Mouse (Mus musculus) layer of hippocampus, postnatal 14 days (tissue): ENCODE measurements around the gene Nfix. TPM values are rescaled to one million over a fixed set of nuclear protein-coding genes. Genes with fewer than 3 reads are reported as not detected.

ENCODE experiments used
- DNase-seq, 2 experiments: peaks; one replicate each; pipeline ENCODE4 v3.0.0; 2021 to 2022; ENCODE audit warnings: low spot score in 2 of 2, mixed read lengths in 1 of 2
- total RNA-seq, 2 experiments: library from RNA; stranded (reverse); gene quantifications; 2 replicates each; pipeline ENCODE4 v1.2.3; 2021

Gene Nfix
- total RNA-seq, 2 experiments from 2014 or later, result 519 to 562 TPM

DNA sequence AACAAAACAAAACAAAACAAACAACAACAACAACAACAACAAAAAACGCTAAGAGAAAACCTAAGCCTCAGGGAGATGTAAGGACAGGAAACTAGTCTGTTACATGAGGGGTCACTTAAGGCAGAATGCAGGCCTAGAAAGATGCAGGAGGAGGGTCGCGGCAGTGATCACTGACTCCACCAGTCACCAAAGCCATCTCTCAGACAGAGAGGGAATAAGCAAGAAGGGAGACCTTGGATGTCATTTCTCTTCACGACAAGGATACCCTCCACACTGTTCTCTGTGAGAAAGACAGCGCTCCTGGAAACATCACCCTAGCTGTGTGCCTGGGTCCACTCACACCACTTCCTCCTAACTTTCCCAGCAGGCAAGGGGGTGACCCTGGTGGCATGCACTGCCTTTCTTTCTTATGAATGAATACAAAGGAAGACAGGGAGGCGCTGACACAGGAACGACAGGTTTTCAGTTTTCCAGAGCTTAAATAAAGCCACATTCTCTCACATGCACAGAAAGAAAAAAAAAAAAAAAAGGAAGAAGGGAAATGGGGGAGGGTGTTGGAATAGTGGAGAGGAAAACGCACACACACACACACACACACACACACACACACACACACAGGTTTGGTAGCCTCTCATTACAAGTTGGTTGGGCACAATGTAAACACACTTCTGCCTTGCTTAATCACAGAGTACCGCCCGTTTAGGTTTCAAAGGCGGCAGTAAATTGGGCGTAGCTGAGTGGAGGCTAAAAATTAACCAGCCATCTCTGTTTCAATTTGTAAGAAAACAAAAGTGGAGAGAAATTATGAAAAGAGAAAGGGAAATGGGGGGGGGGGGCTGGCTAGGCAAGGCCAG is 29.8 kb downstream of the Nfix start:
- no peak for DNase-seq

GRCm38 (mm10) chr8:84769324-84769723 is 30.8 kb downstream of the Nfix start:
- DNase-seq, result no peak

DNA sequence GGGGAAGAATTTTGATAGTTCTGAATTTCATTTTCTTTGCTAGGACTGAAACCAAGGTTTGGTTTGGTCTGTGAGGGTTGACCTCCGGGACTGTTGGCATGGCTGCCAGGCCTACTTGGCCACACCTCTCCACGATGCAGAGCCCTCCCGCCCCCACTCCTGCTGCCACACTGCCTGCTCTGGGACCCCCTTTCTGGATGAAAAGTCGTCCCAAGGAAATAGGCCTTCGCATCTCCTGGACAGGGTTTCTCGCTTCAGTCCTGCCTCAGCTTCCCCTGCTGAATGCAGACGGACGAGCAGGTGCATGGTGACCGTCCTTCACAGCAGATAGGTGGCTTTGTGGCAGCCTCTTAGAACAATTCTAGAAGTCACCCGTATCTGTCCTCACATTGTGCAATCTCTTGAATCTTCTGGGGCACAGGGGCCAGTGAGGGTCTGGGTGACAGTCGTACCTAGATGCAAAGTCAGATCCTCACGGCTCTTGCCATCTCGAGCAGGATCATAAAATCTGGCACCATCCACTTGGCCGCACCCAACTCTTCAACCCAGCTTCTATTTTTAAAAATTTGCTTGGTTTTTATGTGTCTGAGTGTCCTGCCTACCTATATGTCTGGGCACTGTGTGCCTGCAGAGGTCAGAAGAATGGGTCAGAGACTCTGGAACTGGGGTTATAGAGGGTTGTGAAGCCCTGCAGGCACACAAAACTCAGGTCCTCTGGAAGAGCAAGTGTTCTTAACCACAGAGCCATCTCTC is 31.6 kb downstream of the Nfix start:
- DNase-seq, result no peak

- no peak for DNase-seq
Measured at GRCm38 (mm10) chr8:84767221-84767620, 32.9 kb downstream of the Nfix start.

GRCm38 (mm10) chr8:84766422-84766821 is 33.7 kb downstream of the Nfix start:
- no peak for DNase-seq

DNA sequence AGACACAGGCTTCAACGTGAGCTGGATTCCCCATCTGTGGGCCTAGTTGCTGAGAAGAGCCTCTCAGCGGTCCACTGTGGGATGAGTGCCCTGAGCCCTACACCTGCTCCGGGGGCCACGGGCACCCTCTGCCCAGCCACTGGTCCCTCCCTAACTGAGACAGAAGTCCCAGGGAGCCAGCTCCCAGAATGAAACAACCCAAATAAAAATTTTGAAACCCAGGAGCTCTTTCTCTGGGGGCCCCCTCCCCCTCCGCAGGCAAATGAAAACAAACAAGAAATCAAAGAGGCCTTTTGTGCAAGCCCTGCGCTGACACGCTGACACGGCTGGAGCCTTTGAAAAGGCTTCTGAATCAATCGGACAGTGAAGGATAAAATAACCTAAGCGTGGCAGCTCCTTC is 34.5 kb downstream of the Nfix start:
- DNase-seq, result no peak

DNA sequence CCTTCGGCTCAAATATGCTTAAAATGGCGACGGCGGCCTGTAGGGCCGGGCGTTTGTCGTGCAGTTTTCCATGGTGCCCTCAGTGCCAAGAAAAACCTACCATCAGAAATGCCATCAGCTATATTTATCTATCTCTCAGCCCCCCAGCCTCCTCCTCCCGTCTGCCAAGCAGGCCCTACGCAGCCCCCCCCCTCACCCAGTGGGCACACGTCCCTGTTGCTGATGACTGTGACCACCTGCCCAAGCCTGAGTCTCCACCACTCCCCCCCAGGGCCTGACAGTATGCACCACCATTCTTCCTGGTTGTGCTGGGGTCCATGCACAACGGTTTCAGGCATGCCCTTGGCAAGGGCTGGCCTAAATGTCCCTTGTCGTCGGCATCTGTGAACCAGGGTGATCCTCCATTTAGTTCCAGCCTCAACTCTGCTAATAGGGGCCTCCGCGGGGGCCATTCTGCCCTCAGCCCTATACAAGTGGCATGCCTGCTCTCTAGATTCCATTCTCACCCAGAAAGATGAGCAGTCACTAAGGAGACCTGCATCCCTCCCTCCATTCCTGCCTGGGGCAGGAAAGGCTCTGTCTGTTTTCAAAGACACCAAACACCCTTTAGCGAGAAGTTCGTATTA is 35.2 kb downstream of the Nfix start:
- peak in 1 of 2 experiments; percentile 82 for DNase-seq

DNA sequence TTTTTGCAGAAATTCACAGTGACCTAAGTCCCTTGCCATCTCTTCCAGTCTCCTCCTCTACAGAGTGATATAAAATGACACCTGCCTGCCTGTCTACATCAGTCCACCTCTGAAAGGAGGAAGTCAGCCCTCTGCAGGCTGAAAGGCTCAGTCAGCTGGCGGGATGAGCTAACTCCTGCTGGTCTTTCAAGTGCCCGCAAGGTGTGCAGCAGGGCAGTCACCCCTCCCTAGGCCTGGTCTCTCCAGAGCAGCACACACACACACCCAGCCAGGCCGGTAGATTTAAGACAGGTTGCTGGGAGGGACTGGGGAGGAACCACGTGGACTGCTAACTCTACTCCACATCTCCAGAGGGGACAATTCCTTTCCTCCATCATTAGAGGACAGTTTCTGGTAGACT is 36.0 kb downstream of the Nfix start:
- DNase-seq, result no peak

DNA sequence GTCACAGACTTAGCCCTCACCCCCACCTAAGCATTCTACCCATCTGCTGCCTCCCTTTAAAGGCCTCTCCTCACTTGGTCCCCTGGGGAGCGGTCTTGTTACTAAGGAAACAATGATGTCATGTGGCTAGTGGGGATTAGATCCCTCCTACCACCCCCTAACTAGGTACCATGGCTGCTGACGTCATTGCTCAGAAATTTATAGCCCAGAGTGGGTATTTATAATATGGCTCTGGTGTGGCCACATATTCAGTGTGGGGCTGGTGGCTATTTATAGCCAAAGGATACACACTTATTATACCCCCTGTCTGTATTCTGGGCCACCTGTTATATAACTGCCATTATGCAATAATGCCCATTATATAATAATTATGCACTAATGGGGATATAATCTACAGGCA is 39.2 kb downstream of the Nfix start:
- DNase-seq, result no peak

DNA sequence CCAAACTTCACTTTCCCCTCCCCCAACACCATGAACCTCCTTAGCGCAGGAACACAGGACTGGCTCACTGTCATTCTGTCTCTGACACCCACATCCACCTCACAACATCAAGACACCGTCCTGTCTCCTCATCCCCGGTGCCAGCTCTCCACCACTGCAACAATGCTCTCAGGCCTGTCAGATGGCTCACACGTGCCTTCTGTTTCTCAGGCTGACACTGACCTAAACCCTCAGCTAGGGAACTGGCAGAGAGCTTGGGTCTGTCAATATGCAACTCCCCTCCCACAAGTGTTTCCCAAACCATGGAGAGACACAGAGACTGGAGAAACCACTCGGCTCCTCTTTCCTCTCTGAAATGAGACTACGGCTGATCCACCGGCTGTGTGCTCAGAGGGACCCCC is 39.7 kb downstream of the Nfix start:
- no peak for DNase-seq

DNA sequence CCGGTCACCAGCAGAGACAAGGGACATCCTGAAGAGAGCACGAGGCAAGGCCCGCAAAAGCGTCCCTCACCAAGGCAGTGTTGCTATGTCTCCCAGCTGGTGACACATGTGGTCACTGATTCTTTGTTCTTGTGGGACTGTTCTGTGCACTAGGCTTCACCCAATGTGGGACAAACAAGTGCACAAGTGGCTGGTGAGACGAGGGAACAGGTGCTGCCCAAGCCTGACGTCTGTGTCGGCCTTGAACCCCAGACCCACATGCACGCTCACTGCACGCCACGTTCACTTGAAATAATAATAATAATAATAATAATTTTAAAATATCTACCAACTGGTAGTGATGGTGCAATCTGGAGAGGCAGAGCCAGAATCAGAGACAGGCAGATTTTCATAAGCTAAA is 40.4 kb downstream of the Nfix start:
- no peak for DNase-seq

DNA sequence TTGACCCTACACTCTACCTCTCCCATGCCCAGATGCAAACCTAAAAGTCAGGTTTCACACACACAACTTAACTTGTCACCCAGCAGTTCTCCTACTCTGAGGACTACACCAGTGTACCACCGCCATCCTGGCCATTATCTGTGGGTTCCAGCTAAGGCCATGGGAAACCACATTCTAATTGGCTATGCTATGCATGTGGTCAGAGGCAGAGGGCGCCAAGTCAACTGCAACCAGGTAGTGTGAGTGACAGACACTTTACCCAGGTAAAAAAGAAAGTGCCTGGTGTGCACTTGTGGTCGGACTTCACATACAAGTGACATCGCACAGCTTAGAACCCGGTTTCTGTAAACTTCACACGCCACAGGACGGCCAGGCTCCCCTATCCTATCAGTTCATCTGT is 41.0 kb downstream of the Nfix start:
- DNase-seq, result no peak

GRCm38 (mm10) chr8:84758308-84758707 is 41.8 kb downstream of the Nfix start:
- DNase-seq, result no peak

DNA sequence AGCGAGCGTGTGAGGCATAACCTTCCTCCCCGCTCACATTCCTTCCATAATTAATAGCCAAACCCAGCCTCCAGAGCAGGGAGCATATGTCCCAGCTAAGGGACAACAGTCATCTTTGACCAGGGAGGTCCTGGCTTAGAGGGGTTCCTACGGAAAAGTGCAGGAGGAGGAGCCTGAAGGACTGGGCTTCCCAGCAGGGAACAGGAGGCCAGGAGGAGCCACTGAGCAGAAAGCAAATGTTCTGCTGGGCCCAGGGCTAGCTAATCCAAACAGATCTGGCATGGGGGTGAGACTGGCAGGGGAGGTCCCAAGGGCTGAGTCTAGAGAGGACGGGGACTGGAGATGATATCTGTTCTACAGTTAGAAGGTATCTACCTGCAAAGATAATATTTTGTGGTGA is 42.6 kb downstream of the Nfix start:
- DNase-seq, result no peak

- DNase-seq, result no peak
Measured at GRCm38 (mm10) chr8:84752734-84753582, 47.2 kb downstream of the Nfix start.

DNA sequence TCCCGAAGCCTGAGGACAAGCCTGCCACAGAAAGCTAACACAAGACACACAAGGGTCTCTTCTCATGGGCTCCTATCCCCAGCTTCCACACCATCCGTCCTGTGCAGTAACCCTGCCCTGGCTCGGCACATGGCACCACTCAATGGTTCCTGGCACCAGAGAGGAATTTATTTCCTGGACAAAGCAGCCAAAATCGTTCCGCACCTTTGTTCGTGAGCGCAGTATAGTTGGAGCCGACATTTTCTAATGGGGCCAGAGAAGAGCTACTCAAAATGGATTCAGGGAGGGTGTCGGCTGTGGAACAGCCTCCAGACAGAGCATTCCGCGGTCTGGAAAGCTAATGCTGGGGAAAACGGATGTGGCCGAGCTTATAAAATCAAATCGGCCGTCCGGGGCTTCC is 50.6 kb downstream of the Nfix start:
- no peak for DNase-seq

DNA sequence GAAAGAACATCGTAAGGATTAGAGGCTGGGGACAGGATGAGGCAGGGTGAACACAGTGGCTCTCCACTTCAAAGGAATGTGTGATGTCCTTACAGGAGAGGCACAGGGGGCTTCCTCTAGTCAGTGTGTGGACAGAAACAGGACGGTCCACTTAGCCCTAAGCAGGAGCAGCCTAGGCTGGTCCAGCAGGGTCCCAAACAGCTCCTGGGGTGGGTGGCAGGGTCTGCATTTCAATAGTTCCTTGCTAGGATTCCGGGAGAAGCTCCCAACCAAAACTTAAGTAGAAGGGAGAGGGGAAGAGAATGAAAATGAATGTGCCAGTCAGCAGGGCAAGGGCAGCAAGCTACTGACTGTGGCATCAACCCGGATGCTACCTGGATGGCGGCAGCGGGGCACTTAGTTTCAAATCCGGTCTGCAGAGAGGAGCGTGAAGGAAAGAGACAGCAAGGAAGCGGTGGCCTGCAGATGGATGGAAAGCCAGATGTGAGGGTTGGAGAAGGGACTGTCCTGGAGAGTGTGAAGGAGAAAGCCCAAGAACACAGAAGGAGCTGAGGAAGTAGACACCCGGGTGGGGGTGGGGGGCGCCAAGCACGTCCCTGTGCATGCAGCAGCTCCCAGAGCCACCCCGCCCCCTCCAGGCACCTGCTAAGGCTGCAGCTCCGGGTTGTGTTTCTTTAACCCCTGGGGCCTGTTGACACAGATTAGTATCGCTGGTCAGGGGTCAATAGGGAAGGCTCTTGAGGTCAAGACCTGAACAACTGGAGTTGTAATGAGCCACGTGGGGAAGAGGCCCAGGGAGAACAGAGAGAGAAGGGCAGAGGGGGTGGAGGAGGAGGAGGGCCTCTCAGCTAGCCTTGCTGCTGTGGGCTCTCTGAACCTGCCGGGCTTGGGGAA is 54.9 kb downstream of the Nfix start:
- no peak for DNase-seq

GRCm38 (mm10) chr8:84743517-84744420 is 56.4 kb downstream of the Nfix start:
- peak in 1 of 2 experiments; percentile 66 for DNase-seq

GRCm38 (mm10) chr8:84743054-84743415 is 57.1 kb downstream of the Nfix start:
- no peak for DNase-seq
